Mouse (Mus musculus) heart, postnatal 0 days (tissue): Measurements from ENCODE around the gene Wwp2.

Experiments used
- CTCF ChIP-seq: IDR thresholded peaks from 2 replicates; pipeline ENCODE4 v1.5.1; 2016; ENCODE audit warnings: antibody characterized with exemption, control low read depth, low read depth
- EP300 ChIP-seq: IDR thresholded peaks from 2 replicates; pipeline ENCODE4 v1.6.1; 2016; ENCODE audit warnings: antibody characterized with exemption, low read depth

DNA sequence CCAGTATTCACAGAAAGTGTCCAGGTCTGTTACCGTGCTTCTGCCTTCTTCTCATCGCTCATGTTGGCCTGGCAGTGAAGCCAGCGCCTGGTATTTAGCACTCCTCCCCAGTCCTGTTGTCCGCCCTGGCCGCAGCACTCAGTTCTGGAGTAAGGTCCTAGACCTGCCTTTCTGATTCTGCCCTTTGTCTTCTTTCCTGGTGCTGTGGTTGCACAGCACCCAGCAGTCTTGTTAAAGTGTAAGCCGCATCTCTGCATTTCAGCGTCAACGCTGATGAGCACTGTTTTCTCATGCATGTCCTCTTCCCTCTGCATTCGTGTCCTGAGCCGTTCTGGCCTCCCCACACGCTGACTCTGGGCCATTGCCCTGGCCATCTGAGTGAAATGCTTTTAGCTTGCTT is 17.2 kb downstream of the Wwp2 start:
- TF ChIP-seq CTCF (no peak), EP300 (no peak)
